Mouse (Mus musculus) gastrocnemius, adult 8-10 months (tissue): ENCODE measurements around the gene Zfp706. TPM values are rescaled to one million over a fixed set of nuclear protein-coding genes. Genes with fewer than 3 reads are reported as not detected.

Experiments
- DNase-seq, 2 experiments: peaks; one replicate each; pipeline ENCODE4 v3.0.0; 2022; ENCODE audit warnings: low spot score in 2 of 2
- total RNA-seq, 4 experiments: library from RNA; stranded (reverse); gene quantifications; 2 replicates each; pipeline ENCODE4 v1.2.4; 2022

Zfp706 gene
- total RNA-seq, 4 experiments from 2014 or later, result 111 to 117 (median 113) TPM

DNA sequence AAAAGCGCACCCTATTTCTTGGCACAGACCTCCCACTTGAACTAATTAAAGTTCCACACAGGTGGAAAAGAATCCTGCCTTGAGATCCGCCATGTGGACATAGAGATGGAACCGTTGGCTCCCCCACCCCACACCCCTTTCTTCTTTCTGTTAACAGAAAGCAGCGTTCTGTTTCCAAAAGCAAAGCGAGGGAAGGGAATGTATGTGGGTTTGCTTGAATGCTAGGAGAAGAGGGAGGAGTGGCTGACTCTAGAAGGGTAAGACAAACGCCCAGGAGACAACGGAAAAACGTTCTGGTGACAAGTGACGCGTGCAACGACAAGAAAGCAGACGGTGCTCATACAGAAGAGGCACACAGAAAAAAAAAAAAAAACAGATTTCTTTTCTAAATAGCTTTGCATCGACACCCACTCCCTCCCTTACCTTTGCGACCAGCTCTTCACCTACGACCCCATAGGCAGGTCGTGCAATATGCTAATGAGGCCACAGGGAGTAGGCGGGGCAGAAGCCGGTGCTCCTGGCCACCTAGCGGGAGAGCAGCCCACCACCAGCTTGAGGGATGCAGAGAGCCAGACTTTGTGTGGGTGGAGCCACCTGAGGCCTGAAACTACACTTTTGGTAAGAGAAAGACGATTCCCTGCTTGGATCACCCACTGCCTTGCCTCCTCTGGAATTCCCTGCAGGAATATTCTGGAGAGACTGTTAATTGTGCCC, 27.9 kb downstream of the Zfp706 start:
- no peak for DNase-seq

DNA sequence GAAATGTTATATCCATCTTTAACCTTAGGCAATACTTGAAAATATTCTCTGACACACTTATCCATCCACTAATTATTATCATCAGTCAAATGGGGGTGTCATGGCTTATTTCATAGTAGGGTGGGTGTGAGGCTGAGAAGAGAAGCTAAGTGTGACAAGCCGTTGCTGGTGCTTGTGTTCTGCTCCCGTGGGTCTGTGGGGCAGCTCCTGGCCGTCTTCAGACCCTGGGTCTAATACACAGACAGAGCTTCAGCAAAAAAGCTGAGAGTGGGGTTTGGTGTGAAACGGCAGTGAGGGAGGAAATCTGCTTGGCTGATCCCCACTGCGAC, 28.4 kb downstream of the Zfp706 start:
- no peak for DNase-seq

DNA sequence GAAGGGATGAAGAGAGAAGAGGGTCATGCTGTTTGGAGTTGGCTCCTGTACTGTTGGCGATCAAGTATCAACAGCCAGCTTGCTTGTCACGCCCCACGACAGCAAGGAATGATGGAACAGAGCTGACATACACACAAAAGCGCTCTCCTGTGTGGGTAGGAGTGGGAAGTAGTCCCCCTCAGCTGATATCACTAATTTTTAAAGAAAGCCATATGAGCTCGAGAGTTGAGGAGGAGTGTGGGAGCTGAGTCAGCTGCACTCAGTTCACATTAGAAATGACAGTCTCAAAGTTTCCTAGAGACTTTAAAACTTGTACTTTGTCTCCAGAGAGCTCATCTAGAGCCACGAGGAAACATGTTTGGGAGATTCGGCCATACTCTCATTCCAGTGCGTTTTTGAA, 29.8 kb downstream of the Zfp706 start:
- no peak for DNase-seq

DNA sequence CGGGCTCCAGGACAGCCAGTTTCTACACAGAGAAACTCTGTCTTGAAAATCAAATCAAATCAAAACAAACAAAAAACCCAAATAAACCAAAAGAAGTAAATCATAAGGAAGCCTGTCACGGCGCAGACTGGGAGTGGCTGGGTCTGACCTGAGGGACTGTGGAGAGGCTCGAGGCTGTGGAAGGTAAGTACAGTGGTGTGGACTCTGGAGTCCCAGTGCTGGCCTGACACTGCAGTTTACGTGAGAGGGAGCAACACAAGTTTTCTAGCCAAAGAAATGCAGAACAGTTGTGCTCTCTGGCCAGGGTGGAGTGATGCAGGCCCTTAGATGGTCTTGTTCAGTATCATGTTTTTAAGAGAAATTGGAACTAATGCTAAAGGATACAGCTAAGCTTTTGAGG, 31.9 kb downstream of the Zfp706 start:
- no peak for DNase-seq

DNA sequence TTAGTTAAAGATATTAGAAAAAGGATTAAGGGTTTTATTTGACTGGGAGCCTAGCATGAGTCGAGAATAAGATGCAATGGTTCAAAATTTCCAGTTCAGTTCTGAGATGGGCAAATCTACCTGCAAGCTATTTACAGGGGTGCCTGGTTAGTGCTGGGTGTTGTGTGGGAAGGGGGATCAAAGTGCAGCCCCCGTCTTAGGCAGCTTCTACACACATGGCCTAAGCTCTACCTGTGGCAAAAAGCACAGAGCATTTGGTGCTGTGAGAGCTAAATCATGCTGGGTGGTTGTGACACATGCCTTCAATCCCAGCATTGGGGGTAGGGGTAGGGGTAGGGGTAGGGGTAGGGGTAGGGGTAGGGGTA, 32.3 kb downstream of the Zfp706 start:
- DNase-seq, result no peak

DNA sequence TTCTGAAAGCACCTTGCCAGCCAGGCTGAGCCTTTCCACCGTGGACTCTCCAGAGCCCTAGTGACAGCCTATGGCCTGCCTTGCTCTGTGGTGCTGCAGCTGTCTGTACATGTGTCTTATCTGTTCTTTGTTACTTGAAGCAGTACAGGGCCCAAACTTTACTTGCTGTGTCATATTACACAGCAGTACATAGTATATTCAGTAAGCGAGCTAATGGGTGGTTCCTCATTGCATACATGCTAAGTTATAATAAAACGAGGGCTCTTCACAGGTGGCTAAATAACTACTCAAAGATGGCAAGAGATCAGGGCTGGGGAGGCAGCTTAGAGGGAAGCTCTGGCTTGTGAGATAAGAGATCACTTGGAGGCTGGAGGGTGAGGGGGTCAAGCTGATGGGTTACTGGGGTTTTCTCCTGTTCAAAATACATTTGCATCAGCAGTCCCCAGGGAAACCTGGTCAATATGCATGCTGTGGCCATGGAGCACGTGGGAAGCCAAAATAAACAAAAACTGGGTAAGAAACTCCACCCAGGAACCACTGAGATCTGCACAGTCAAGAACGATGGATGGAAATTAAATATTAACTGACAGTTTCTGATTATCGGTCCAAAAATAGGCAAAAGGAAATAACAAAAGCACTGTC, 32.8 kb downstream of the Zfp706 start:
- DNase-seq, result no peak

DNA sequence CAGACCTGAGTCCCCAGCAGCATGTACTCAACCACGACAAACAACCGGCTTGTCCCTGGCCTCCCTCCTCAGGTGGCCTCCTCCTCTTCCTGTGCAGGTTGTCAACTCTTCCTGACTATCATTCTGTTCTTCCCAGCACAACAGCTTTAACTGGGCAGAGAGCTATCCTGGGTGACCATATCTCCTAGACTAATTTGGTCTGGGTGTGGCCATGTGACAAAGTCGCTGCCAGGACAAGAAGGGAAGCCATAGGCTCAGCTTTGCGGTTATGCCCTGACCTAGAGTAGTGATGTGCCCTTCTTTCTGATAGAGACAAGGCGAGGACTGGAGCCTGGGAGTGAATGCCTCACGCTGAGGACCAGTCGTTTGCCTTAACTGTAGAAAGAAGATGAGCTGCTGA, 33.9 kb downstream of the Zfp706 start:
- no peak for DNase-seq

DNA sequence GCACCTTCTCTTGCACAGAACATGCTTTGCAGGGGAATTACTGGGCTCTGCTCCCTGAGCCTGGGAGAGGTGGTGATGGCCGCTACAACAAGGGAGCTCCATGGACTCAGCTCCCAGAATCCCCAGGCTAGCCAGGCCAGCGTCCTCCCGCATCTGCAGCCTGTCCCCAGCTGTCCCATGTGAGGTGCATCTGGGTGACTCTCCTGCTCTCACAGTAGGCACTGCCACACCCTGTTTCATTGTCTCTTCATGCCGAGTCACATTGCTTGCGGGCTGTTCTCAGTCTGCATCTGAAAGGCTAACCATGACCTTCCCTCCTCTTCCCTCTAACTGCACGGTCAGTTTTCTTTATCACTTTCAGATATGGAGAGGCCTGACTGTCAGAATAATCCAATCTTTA, 34.3 kb downstream of the Zfp706 start:
- no peak for DNase-seq

DNA sequence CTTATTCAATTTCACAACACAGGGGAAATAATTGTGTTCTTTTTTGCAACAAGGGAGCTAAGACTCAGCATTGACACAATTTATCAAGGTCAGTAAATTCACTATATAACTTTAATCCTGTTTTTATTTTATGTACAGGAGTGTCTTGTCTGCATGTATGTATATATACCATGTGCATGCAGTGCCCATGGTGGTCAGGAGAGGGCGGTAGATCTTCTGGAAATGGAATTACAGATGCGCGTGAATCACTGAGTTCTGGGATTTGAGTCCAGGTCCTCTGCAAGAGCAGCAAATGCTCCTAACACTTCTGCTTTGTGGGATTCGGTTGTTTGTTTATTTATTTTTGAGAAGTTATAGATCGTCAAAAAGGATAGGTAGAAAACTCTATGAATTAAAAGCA, 37.8 kb downstream of the Zfp706 start:
- DNase-seq, result no peak

DNA sequence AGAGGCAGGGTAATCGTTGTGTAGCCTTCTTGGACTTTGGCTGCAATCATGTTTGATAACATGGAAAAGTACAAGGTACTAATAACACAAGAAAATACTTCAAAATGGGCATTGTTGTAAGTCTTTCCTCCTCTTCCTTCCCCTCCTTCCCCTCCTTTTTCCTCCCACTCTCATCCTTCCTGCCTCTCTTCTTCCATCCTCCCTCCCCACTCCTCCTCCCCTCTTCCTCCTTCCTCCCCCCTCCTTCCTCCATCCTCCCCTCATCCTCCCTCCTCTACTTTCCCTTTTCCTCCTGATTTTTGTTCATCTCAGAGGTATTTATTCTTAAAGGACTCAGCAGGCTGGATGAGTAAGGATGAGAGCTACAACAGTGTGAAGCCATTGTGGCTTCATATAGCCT, 39.3 kb downstream of the Zfp706 start:
- no peak for DNase-seq

DNA sequence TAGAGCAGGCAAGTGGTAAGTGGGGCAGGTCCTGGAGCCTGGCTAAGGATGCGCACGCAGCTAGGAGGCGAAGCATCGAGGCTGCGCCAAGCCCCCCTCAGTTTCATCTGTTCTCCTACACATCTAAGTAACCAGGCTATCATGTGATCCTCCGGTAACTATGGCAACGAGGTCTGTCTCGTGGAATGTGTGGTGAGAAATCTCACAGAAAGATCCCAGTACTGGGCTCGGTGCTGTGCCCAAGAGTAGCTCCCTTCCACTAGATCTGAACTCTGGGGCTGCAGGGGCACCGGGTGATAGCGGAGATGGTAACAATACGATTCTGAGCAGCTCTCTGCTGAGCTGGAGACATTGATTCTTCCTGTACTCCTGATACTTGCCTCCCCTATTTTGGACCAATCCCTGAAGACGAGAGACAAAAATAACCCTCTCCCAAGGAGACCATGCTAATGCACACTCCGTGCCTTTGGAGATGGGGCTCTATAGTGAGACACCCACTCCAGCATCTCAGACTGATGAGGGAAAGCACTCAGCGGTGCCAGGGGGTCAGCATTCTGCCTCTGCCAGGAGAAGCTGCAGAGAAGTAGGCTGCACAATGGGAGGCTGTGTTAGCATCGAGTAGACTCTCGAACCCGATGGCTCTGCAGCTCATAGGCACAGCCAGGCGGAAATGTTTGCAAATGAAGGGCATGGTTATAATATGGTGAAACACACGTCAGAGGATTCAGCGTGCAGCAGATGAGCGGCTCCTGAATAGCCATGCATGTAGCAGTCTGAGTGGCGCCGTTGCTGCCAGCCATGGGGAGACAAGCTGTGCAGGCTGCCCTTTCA, 40.0 kb downstream of the Zfp706 start:
- DNase-seq, result no peak

DNA sequence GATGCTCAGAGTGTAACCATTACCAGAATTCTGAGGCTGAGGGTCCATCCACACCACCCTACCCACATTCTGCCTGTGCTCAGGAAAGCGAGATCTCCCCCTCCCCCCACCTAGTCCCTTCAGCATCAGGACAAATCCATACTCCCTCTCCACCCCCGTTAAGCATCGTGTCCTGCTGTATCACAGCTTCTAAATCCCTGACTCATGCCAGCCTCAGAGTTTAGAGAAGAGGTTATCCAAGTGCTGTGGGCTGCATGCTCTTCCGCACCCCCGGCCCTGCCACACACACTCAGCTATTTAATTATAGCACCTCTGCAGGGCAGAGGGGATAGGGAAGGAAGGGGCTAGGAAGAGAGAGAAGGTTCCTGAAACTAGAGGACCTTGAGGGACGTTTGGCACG, 40.6 kb downstream of the Zfp706 start:
- no peak for DNase-seq

DNA sequence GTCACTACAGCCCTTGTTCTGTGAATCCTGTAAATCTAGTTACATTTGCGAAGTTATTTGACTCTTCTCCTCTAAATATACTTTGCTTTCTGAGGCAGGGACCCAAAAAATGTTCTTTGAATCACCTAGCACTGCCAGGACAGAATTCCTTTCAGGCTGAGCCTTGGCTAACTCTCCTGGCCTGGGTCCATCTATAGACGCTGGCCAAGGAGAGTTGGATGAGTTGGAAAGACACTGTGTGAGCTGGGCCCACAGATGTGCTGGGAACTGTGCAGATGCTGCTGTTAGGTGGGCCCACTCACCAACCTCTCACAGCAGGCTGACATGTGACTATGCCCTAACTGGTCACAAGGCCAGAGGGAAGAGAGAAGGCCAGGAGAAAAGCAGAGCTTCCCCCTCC, 41.1 kb downstream of the Zfp706 start:
- DNase-seq, result peak in 1 of 2 experiments; percentile 32

DNA sequence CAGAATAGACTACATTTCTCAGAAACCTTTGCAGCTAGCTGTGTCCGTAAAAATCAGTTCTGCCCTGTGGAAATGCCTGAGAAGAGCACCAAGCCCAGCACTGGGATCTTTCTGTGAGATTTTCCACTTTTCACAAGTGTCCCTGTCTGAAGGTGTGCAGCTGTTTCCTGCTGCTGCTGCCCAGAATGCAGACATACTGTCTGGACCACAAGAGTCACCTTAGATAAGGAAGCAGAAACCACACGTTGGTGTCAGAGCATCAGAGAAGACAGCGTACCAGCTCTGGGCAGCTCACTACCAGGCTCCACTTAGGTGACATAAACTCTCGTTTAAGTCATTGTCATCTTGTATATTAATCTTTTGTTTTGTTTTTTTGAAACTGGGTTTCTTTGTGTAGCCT, 41.8 kb downstream of the Zfp706 start:
- no peak for DNase-seq

DNA sequence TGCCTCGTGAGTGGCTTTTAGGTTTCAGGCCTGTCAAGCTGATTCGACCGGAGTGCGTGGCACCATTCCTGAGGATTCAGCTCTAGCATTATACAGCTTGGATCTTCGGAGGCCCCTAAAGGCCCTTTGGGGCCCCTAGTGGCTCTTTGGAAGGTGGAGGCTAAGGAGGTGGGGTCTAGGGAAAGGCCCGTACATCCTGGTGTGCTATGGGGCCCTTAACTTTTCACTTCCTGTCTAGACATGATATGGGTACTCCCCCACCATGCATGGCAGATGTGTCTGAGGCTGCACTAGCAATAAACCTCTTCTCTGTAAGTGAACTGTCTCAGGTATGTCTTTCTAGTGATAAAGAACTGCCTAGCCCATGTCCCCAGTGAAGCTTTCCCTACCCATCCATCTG, 44.6 kb downstream of the Zfp706 start:
- DNase-seq, result no peak

DNA sequence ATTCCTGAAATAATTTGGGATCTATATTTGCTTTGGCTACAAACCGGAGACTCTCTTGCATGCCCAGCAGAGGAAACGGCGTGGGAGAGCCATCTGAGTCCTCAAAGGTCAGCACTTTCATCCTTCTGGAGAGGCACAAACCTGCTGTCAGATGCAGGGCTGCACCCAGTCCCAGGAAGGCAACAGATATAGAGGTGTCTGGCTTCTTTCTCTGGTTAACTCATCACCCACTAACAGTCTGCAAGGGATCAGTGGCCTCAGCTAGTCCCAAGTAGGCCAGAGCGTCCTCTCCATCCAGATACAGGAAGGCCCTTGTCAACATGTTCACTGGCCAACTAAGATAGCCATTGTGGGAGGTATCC, 46.7 kb downstream of the Zfp706 start:
- no peak for DNase-seq

DNA sequence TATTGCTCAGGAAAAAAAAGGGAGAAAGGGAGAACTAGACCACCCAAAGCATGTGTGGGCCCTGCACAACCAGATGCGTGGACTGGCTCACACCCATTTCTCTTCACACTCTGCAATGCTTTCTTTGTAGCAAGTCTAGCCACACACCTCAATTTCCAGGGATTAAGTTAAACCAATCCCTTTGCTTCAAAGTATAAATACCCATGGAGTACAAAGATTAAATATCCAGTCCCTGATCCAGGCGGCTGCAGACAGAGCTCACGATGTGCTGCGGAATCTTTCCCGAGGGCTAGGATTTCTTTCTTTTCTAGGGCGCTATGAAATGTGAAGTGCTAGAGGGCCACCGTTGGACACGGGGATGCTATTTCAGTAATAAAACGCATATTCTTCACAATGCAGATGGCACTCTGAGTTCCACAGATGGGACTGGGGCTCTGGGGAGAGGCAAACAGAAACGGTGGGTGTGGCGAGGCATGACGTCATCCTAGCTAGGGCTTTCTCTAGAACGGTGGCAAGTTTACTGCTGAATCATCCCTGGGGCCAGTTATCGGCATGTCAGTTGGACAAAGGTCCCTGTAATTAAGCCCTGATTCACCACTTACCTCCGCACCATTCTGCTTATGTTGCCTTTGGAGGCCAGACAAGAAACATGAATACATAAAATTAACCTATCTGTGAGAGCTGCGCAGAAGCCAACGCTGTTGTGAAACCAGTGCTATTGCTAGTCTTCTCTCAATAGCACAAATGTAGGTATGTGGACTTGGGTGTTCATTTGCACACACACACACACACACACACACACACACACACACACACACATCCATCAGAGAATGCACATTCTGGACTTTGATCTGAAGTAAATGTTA, 47.3 kb downstream of the Zfp706 start:
- DNase-seq, result peak; percentile 54 to 68

DNA sequence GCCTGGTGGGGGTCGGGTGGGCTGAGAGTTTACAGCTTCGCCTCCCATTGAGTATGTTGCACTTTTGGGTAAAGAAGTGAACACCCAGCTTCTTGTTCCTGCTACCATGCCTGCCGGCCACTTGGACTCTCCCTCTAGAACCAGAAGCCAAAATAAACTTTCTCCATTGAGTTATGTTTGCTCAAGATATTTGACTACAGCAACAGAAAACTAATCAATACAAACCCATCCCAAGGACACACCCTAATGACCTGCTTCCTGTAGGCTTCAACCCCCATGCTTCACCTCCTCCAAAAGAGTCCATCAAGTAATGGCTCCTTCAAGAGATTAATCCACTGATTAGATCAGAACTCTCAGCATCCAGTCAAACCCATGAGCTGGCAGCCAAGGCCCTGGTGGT, 51.4 kb downstream of the Zfp706 start:
- DNase-seq, result no peak

DNA sequence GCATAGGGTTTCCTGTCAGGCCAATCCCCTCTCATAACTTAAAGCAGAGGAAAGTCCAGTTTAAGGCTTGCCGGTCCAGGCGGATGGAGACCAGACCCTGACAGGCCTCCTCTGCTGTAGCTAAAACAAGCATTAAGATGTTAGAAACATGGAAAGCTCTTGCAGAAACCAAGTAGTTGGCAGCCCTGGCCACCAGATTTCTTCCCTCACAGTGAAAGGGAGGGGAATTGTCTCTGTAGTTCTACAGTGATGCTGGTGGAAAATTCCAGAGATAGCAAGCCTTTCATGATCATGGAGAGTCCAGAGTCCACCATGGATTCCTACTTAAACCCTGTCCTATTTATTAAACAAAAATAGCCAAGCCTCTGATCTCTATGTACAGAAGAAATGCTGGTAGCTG, 57.3 kb downstream of the Zfp706 start:
- no peak for DNase-seq

DNA sequence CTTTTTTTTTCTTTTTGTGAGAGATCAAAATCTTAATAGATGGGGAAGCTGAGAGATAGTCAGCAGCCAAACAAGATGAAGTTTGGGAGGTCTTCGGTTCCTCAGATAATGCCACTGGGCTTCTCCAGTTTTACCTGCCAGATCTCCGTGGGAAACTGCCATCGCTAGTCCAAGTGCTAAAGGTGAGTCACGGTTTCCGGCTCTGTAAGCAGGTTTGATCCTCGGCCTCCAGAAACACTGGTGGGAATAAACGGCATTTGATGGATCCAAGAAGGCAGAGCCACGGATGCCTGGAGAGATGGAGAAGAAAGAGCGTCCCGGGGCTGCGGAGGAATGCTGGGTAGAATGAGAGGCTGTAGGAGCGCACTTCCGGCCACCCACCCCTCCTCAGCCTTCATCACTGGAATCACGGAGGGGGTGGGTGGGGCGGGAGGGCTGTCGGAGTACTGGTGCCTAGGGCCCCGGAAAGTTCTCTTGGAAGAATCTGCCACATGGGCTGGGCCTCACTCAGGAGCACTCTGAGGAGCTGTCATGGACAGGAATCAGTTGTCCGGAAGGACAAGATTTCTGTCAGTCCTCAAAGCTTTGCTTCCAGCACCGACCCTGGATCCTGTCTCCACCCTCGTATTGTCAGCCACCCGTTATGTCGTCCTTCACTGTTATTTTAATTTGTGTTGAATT, 58.6 kb downstream of the Zfp706 start:
- no peak for DNase-seq
